Mouse (Mus musculus) embryonic fibroblast, embryonic 13.5 days (primary cell): ENCODE results near the gene Pcare.

Source experiments
- CTCF ChIP-seq: IDR thresholded peaks from 2 replicates; pipeline ENCODE4 v1.5.1; 2011; ENCODE audit warnings: mild to moderate bottlenecking, control low read depth, low read length, moderate library complexity, borderline replicate concordance; ENCODE audit not compliant: insufficient read depth
- POLR2A ChIP-seq: IDR thresholded peaks from 2 replicates; pipeline ENCODE4 v1.6.1; 2011; ENCODE audit warnings: low read depth, mild to moderate bottlenecking, control low read depth, low read length, moderate library complexity

DNA sequence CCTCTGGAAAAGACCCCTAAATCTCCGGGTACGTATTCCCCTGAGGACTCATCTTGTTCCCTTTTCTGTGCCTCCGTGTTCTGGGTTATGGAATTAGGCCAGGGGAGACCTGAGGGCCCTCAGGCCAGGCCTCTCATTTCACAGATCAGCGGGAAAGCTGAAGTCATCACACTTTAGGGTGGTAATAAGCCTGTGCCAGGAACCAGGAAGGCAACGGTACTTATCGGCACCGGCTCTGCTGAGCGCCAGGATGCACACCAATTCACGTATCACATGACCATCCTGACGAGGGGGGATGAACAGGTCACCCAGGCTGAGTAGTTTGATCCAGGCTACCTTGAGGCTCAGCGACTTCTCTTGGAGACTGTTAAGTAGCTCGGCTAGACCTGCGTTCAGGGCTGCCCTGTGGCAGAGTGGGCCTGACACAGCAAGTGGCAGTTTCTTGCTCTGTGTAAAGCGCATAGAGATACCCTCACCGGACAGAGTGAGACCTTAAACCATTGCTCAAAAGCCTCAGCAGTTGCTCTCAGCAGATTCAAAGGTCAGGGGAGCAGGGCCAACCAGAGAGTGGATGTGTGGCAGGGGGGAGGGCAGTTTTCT is 56.9 kb downstream of the Pcare start:
- no peak for TF ChIP-seq CTCF
- no peak for TF ChIP-seq POLR2A
